Mouse (Mus musculus) duodenum, adult 2 months (tissue): ENCODE measurements around the gene Snap91. TPM values are rescaled to one million over a fixed set of nuclear protein-coding genes. Genes with fewer than 3 reads are reported as not detected.

Experiments used
- polyA plus RNA-seq: library from polyadenylated mRNA; depleted of rRNA; stranded (reverse); fragments of >200 nt; gene quantifications from 2 replicates; pipeline ENCODE4 v1.2.3, GENCODE M21; 2012; ENCODE audit warnings: low replicate concordance; rRNA removed

Snap91 gene
- 0.44 and 0.71 TPM in 2 replicates for polyA plus RNA-seq

DNA sequence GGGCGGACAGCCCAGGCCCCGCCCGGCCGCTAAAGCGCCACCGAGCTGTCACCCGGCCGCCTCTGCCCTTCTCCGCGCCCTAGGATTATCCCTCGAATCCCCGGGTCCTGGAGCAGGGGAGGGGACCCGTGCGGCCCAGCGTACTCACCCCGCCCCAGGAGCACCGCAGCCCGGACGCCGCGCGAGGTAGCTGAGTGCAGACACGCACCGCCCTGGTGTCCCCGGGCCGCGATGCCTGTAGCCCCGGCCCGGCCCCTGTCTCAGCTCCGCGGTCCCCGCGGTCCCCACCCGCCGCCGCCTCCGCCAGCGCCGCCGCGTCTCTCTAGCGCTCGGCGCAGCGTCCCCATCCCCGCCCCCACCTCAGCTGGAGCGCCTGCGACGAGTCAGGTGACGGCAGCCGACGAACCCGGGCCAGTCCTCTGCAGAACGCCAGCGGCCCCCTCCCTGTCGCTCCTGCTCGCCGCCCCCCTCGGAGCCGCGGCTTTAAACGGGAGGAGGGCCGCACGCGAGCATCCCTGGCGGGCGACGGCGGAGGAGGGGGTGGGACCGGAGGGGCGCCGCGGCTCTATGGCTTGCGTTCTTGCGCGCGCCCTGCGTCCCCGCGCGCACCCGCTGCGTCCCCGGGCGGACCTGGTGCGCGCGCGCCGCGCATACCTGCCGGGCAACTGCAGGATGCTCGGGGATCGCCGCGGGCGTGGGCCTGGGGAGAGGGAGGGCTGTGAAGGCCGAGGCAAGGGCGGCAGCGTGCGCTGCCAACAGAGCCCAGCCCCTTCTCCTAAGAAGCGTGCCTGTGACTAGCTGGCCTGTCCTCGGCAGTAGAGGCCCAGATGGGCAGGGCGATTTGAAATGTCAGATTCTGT, at the start of gene Snap91:
Snap91 (minus strand) TSS at position 542 of the 860 bp plus-strand sequence.

GRCm38 (mm10) chr9:86742959-86743911, 137.2 kb downstream of the Snap91 start, which contains the start of gene Prss35:
Gene Prss35, plus strand, starts transcription at chr9:86743649.

Other genes starting within 250 kb of the Snap91 start
- gene Me1, start 184.7 kb downstream of the Snap91 start, polyA plus RNA-seq: 10.5 and 33.7 TPM in 2 replicates
- 0.04 TPM in 1 of 2 replicates, not detected in the other for gene Prss35, start 137.0 kb downstream of the Snap91 start, polyA plus RNA-seq
- gene Ripply2, start 134.9 kb upstream of the Snap91 start, polyA plus RNA-seq: not detected in 2 replicates
- 6.1 and 15.3 TPM in 2 replicates for gene Cyb5r4, start 141.4 kb upstream of the Snap91 start, polyA plus RNA-seq